Mouse (Mus musculus) gastrocnemius, postnatal 36 days (tissue): ENCODE data around the gene Usp39. TPM values are rescaled to one million over a fixed set of nuclear protein-coding genes. Genes with fewer than 3 reads are reported as not detected.
A peak's percentile ranks its signal among the peaks of the same experiment; 100 is the strongest.

Experiments
- DNase-seq, 2 experiments: peaks; one replicate each; pipeline ENCODE4 v3.0.0; 2022
- intact Hi-C: fragments of 180-260 bp; cut with DNase I; formaldehyde crosslinking; loops from one replicate; pipeline ENCODE4 v1.15.1; 2025
- total RNA-seq, 2 experiments: library from RNA; stranded (reverse); gene quantifications; 2 replicates each; pipeline ENCODE4 v1.2.3; 2021

Usp39 gene
- total RNA-seq, 2 experiments from 2014 or later, result 18.1 to 18.2 TPM

- intact Hi-C loops, result no loop called here
- no peak for DNase-seq
Observed at GRCm38 (mm10) chr6:72315384-72315783, 29.6 kb downstream of the Usp39 start.

GRCm38 (mm10) chr6:72313124-72313867, 31.7 kb downstream of the Usp39 start:
- intact Hi-C loops, result no loop called here
- DNase-seq, result no peak

- intact Hi-C loops, result no loop called here
- no peak for DNase-seq
Observed at GRCm38 (mm10) chr6:72312198-72312597, 32.8 kb downstream of the Usp39 start.

GRCm38 (mm10) chr6:72303510-72303909, 41.5 kb downstream of the Usp39 start:
- intact Hi-C loops, result no loop called here

GRCm38 (mm10) chr6:72302349-72302925, 42.5 kb downstream of the Usp39 start:
- no peak for DNase-seq
- intact Hi-C loops, result no loop called here

More at GRCm38 (mm10) chr6:72303510-72303909, 41.5 kb downstream of the Usp39 start:
- no peak for DNase-seq

- no peak for DNase-seq
- intact Hi-C loops, result no loop called here
Observed at GRCm38 (mm10) chr6:72297825-72298224, 47.2 kb downstream of the Usp39 start.

GRCm38 (mm10) chr6:72292972-72293651, 51.9 kb downstream of the Usp39 start:
- intact Hi-C loops, result no loop called here
- DNase-seq, result no peak

- intact Hi-C loops, result no loop called here
Observed at GRCm38 (mm10) chr6:72289484-72289883, 55.5 kb downstream of the Usp39 start.

GRCm38 (mm10) chr6:72283914-72284313, 61.1 kb downstream of the Usp39 start:
- intact Hi-C loops, result loop anchor here (2.0 to 5.0 kb wide), 2 partner anchors 35 to 123 kb away; no protein-coding TSS in a partner anchor
- no peak for DNase-seq

More at GRCm38 (mm10) chr6:72289484-72289883, 55.5 kb downstream of the Usp39 start:
- DNase-seq, result no peak

- DNase-seq, result no peak
- intact Hi-C loops, result loop anchor here (5.0 kb wide), 1 partner anchor 127 kb away; no protein-coding TSS in a partner anchor
Observed at GRCm38 (mm10) chr6:72280410-72280998, 64.5 kb downstream of the Usp39 start.

- intact Hi-C loops, result no loop called here
- no peak for DNase-seq
Observed at GRCm38 (mm10) chr6:72279505-72279904, 65.5 kb downstream of the Usp39 start.

GRCm38 (mm10) chr6:72278835-72279234, 66.1 kb downstream of the Usp39 start:
- intact Hi-C loops, result no loop called here
- no peak for DNase-seq

GRCm38 (mm10) chr6:72277508-72278166, 67.3 kb downstream of the Usp39 start:
- intact Hi-C loops, result no loop called here

GRCm38 (mm10) chr6:72276972-72277441, 68.0 kb downstream of the Usp39 start:
- no peak for DNase-seq
- intact Hi-C loops, result no loop called here

More at GRCm38 (mm10) chr6:72277508-72278166, 67.3 kb downstream of the Usp39 start:
- DNase-seq, result peak in 1 of 2 experiments; percentile 25

- no peak for DNase-seq
- intact Hi-C loops, result no loop called here
Observed at GRCm38 (mm10) chr6:72276141-72276540, 68.8 kb downstream of the Usp39 start.

GRCm38 (mm10) chr6:72275527-72275926, 69.5 kb downstream of the Usp39 start:
- no peak for DNase-seq
- intact Hi-C loops, result no loop called here

GRCm38 (mm10) chr6:72273153-72273552, 71.8 kb downstream of the Usp39 start:
- DNase-seq, result no peak

GRCm38 (mm10) chr6:72272161-72272696, 72.8 kb downstream of the Usp39 start:
- no peak for DNase-seq
- intact Hi-C loops, result no loop called here

More at GRCm38 (mm10) chr6:72273153-72273552, 71.8 kb downstream of the Usp39 start:
- intact Hi-C loops, result no loop called here

GRCm38 (mm10) chr6:72270952-72271519, 73.9 kb downstream of the Usp39 start:
- intact Hi-C loops, result no loop called here
- DNase-seq, result no peak

GRCm38 (mm10) chr6:72270258-72270657, 74.7 kb downstream of the Usp39 start:
- DNase-seq, result no peak
- intact Hi-C loops, result no loop called here
